Mouse (Mus musculus): ENCODE data around the gene Clcf1. TPM values are rescaled to one million over a fixed set of nuclear protein-coding genes. Genes with fewer than 3 reads are reported as not detected.

The Clcf1 gene
- total RNA-seq, 2 experiments from 2014 or later: 1.3 to 1.5 TPM

GRCm38 (mm10) chr19:4214771-4215450, 873 bp downstream of the Clcf1 start:
- DNase-seq (ENCODE audit: low spot score in 2 of 2): no peak
- intact Hi-C loops (cut with DNase I): no loop called here

DNA sequence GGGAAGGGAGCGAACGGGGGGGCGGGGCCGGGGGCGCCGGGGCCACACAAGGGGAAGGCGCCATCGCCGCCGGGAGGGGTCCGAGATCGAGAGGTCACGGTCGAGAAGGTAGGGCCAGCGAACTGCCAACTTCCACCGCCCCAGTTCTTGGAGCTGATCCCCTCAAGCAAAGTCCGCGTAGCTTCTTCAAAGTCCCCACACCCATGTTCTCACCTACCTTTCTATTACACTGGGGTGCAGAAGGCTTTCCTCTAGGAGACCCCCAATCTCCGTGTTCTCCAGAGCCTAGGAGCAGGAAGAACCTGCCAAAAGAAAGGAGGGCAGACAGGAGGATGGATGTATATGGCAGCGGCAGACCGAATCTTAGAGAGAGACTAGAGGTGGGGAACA, 1.4 kb downstream of the Clcf1 start:
- intact Hi-C loops (cut with DNase I): no loop called here
- no peak for DNase-seq (ENCODE audit: low spot score in 2 of 2)

DNA sequence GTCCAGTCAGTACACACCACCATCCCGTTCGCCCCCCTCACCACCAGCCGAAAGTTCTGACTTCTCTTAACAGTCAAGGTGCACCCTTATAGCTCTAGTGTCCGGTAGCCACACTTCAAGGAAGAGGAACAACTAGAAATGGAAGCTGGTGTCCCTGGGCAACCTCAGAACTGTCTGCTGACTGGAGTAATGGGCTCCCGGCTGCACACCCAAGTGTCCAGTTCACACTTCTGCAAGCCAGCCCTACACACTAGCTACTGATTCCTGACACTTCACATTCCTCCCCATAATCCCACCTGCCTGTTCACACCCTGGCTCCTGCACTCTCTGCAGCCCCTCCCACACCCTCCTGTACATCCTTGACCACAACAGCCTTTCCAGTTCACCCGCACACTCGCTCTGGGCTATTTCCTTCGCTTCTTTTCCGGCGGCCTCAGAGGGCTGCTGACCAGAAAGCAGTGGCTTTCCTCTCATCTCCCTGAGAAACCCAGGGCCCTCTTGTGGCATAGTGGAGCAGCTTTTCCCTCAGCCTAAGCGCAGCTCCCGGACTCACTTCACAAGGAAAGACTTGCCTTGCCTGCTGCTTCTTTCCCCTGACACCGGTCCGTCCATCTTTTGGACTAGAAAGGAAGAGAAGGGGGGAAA, 2.1 kb downstream of the Clcf1 start:
- intact Hi-C loops (cut with DNase I): no loop called here
- DNase-seq (ENCODE audit: low spot score in 2 of 2): peak in 1 of 2 experiments; percentile 51

DNA sequence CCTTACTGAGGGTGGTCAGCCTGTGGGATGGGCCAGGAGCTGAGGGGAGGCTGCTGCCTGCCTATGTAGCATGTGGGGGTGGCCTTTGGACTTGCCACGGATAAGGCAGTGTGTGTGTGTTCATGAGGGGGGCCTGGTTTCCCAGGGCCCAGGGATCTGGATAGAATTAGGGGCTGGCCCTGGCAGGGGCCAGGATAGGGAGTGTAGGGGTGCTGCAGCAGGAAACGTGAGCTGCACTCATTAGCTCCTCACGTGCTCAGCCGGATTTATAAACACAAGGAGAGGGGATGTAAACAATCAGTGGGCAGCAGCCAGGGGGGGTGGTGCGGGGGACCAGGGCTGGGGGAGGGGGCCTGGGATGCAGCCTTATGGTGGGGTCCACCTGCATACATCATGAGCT, 3.1 kb downstream of the Clcf1 start:
- intact Hi-C loops (cut with DNase I): no loop called here
- no peak for DNase-seq (ENCODE audit: low spot score in 2 of 2)

DNA sequence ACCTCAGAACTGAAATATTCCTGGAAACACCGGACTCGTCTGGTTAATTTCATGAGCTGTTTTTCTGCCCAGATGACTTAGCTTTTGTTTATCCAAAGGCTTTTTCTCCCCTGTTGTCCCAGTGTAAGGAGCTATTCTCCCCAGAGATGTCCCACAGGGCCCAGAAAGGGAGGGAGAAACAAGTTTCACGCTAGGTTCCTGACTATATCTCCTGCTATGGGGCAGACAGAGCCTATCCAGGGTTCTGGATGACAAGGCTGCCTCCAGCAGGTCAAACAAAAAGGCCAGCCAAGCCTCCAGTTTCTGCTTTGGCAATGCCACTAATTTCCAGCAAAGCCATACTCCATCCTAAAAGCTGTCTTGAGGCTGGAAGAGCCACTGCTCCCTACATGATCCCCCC, 3.8 kb downstream of the Clcf1 start:
- intact Hi-C loops (cut with DNase I): no loop called here
- no peak for DNase-seq (ENCODE audit: low spot score in 2 of 2)

GRCm38 (mm10) chr19:4218293-4218692, 4.3 kb downstream of the Clcf1 start:
- intact Hi-C loops (cut with DNase I): no loop called here
- no peak for DNase-seq (ENCODE audit: low spot score in 2 of 2)

DNA sequence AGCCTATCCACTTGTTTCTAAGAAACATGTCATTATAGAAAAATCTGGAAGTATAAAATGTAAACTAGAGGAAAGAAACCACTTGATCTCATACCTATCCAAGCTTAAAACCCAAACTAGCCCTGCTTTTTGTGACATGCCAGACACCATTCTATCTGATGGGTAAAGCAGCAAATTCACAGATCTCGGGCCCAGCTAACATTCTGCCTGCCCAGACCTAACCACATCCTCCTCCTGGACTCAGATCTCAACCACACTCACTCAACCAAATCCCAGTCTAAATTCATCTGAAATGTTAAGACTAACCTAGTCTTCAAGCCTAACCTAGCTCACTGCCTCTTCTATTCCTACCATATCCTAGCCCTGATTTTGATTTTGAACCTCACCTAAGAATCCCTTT, 4.7 kb downstream of the Clcf1 start:
- intact Hi-C loops (cut with DNase I): no loop called here
- no peak for DNase-seq (ENCODE audit: low spot score in 2 of 2)

- no peak for DNase-seq (ENCODE audit: low spot score in 2 of 2)
- intact Hi-C loops (cut with DNase I): no loop called here
Measured at GRCm38 (mm10) chr19:4219943-4220342, 5.9 kb downstream of the Clcf1 start.

- no peak for DNase-seq (ENCODE audit: low spot score in 2 of 2)
- intact Hi-C loops (cut with DNase I): no loop called here
Measured at GRCm38 (mm10) chr19:4220416-4220815, 6.4 kb downstream of the Clcf1 start.

- intact Hi-C loops (cut with DNase I): no loop called here
- DNase-seq (ENCODE audit: low spot score in 2 of 2): no peak
Measured at GRCm38 (mm10) chr19:4220957-4221743, 7.1 kb downstream of the Clcf1 start.

GRCm38 (mm10) chr19:4222165-4222564, 8.1 kb downstream of the Clcf1 start:
- intact Hi-C loops (cut with DNase I): no loop called here
- no peak for DNase-seq (ENCODE audit: low spot score in 2 of 2)

- intact Hi-C loops (cut with DNase I): loop anchor here (5.0 kb wide), 2 partner anchors 54 to 209 kb away; no protein-coding TSS in a partner anchor
- no peak for DNase-seq (ENCODE audit: low spot score in 2 of 2)
Measured at GRCm38 (mm10) chr19:4226779-4227178, 12.7 kb downstream of the Clcf1 start.

- no peak for DNase-seq (ENCODE audit: low spot score in 2 of 2)
- intact Hi-C loops (cut with DNase I): loop anchor here (5.0 kb wide), 2 partner anchors 55 to 210 kb away; no protein-coding TSS in a partner anchor
Measured at GRCm38 (mm10) chr19:4227446-4227845, 13.4 kb downstream of the Clcf1 start.

DNA sequence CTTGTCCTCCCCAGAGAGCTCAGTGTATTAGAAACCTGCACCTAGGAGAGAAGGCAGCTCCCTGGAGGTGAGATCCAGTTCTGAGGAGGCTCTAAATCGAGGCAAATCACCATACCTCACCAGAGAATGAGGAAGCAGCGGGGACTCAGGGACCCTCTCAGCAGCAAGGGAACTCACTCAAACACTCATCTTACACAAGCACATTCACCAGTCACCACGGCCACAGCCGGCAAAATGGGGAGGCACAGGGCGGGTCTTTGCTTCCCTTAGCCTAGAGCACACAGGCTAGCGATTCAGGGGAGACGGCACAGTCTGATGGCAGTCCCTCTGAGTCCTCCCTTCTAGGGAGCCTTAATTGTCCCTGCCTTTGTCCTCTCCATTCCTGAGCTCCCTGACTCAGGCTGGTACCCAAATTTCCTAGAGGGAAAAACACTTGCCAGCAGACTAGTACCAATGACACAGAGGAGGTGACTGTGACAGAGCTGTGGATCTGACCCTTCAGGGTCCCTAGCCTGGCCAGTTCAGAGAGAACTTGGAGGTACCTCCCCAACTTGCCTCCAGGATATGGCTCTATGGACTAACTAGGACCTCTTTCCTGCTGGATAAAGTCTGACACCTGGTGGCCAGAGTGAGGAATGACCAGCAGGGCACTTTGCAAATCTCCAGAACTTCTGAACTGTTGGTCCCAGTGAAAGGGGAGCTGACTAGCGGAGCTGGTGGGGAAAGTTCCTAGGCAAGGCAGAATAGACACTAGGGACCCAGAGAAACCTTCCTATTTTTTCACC, 14.0 kb downstream of the Clcf1 start:
- peak; percentile 75 to 81 for DNase-seq (ENCODE audit: low spot score in 2 of 2)
- intact Hi-C loops (cut with DNase I): loop anchor here (2.0 to 5.0 kb wide), 4 partner anchors 21 to 211 kb away; partner anchors contain the start of gene Pitpnm1

GRCm38 (mm10) chr19:4228891-4229290, 14.9 kb downstream of the Clcf1 start:
- intact Hi-C loops (cut with DNase I): loop anchor here (2.0 to 5.0 kb wide), 4 partner anchors 22 to 212 kb away; partner anchors contain the start of gene Pitpnm1

DNA sequence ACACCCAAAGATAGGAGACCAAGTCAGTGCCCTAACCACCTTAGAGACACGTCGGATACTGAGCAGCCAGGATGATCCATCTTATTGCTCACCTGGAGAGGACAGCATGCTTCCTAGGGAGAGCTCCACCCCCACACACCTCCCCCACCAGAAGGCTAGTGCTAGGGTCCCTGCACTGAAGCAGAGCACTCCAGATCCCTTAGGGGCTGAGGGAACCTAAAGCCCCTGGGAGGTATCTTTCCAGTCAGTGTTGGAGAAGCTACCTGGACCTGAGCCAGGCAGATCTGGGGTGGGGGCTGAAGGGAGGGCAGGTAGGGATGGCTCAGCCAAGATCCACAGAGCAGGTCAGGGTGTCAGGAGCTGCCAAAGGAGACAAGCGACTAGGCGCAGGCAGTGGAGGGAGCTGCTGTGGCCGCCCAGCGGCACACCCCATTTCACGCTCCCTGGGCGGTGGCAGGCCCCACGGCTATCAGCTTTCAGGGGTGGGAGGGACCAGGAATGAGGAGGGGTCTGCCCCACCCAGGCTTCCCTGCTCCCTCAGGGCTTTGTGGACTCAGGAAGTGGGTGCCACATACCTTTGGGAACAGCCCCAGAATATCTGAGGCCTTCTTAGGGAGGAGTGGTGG, 15.5 kb downstream of the Clcf1 start:
- intact Hi-C loops (cut with DNase I): loop anchor here (2.0 to 5.0 kb wide), 4 partner anchors 23 to 212 kb away; partner anchors contain the start of gene Pitpnm1
- no peak for DNase-seq (ENCODE audit: low spot score in 2 of 2)

More at GRCm38 (mm10) chr19:4228891-4229290, 14.9 kb downstream of the Clcf1 start:
- no peak for DNase-seq (ENCODE audit: low spot score in 2 of 2)

GRCm38 (mm10) chr19:4230415-4230814, 16.4 kb downstream of the Clcf1 start:
- intact Hi-C loops (cut with DNase I): no loop called here
- DNase-seq (ENCODE audit: low spot score in 2 of 2): no peak

- intact Hi-C loops (cut with DNase I): no loop called here
- peak; percentile 98 to 99 for DNase-seq (ENCODE audit: low spot score in 2 of 2)
Measured at GRCm38 (mm10) chr19:4231253-4232185, 17.5 kb downstream of the Clcf1 start, which contains the start of gene Pold4. Pold4 (plus strand) TSS chr19:4231899.

All from left cerebral cortex, postnatal 14 days (tissue).